Mouse (Mus musculus) olfactory bulb, adult 2 months (tissue): ENCODE results near the gene Kdm8. TPM values are rescaled to one million over a fixed set of nuclear protein-coding genes. Genes with fewer than 3 reads are reported as not detected.

Source experiments
- H3K27ac ChIP-seq: fragments of 200-500 bp; 2 replicates; pipeline ENCODE4 v1.5.1; 2012; ENCODE audit warnings: low read depth, low read length; ENCODE audit not compliant: insufficient read depth
- H3K4me1 ChIP-seq: fragments of 200-500 bp; 2 replicates; pipeline ENCODE4 v1.6.1; 2012; ENCODE audit warnings: low read length; ENCODE audit not compliant: control insufficient read depth, insufficient read depth
- H3K4me3 ChIP-seq: fragments of 200-500 bp; 2 replicates; pipeline ENCODE4 v1.5.1; 2012; ENCODE audit warnings: mild to moderate bottlenecking, low read depth, low read length, moderate library complexity; ENCODE audit not compliant: insufficient read depth
- CTCF ChIP-seq: fragments of 200-500 bp; IDR thresholded peaks from 2 replicates; pipeline ENCODE4 v1.5.1; 2012; ENCODE audit warnings: low read depth, mild to moderate bottlenecking, low read length, moderate library complexity; ENCODE audit not compliant: insufficient read depth
- POLR2A ChIP-seq: fragments of 200-500 bp; IDR thresholded peaks from 2 replicates; pipeline ENCODE4 v1.6.1; 2012; ENCODE audit warnings: mild to moderate bottlenecking, low read depth, low read length, moderate library complexity; ENCODE audit not compliant: insufficient read depth
- WGBS: fragments of 180-500 bp; shearing (Covaris S2); methylation state at CpG from one replicate; pipeline ENCODE4 v1.1.7; 2018; 5-methylcytosine and 5-hydroxymethylcytosine counted together
- polyA plus RNA-seq: library from polyadenylated mRNA; stranded (reverse); fragments of >200 nt; gene quantifications from 2 replicates; pipeline ENCODE4 v1.2.4, GENCODE M21; 2012; ENCODE audit warnings: low replicate concordance; ENCODE audit not compliant: missing spikeins, insufficient read depth, insufficient read length

Gene Kdm8
- polyA plus RNA-seq, 1 experiment: not detected

GRCm38 (mm10) chr7:125444076-125444463, 406 bp upstream of the Kdm8 start:
- TF ChIP-seq CTCF (no peak), POLR2A (no peak)
- Histone ChIP-seq H3K4me1 (peaks cover 10% of the 10 kb centered on the region), H3K27ac (peak overlapping the region; percentile 22; the same call in 1 of the 2 replicates), H3K4me3 (peak overlapping the region; percentile 62)
- 17% methylated on average over 10 of the region's 10 CpGs for WGBS

- WGBS: 90% methylated on average over 1 of the region's 1 CpGs
- TF ChIP-seq CTCF (no peak), POLR2A (no peak)
- H3K4me3 ChIP-seq: no peak overlapping the region
- no peaks in the 10 kb centered on the region for H3K4me1 ChIP-seq
- no peak overlapping the region for H3K27ac ChIP-seq
These were observed 6.2 kb downstream of the Kdm8 start for GRCm38 (mm10) chr7:125450678-125451077.

GRCm38 (mm10) chr7:125451078-125451477, 6.6 kb downstream of the Kdm8 start:
- Histone ChIP-seq H3K4me1 (no peaks in the 10 kb centered on the region), H3K4me3 (no peak overlapping the region), H3K27ac (no peak overlapping the region)
- TF ChIP-seq POLR2A: no peak
- TF ChIP-seq CTCF: no peak
- WGBS: 93% methylated on average over 2 of the region's 2 CpGs

- TF ChIP-seq CTCF: no peak
- TF ChIP-seq POLR2A: no peak
- Histone ChIP-seq H3K4me1 (no peaks in the 10 kb centered on the region), H3K27ac (no peak overlapping the region), H3K4me3 (no peak overlapping the region)
- 88% methylated on average over 4 of the region's 4 CpGs for WGBS
These were observed 9.2 kb downstream of the Kdm8 start for GRCm38 (mm10) chr7:125453671-125454070.

- WGBS: 63% methylated on average over 2 of the region's 2 CpGs
- no peak overlapping the region for H3K4me3 ChIP-seq
- H3K27ac ChIP-seq: no peak overlapping the region
- H3K4me1 ChIP-seq: no peaks in the 10 kb centered on the region
- TF ChIP-seq CTCF (no peak), POLR2A (no peak)
These were observed 17.7 kb downstream of the Kdm8 start for GRCm38 (mm10) chr7:125462200-125462599.

- H3K4me1 ChIP-seq: peaks cover 4% of the 10 kb centered on the region; the same call in 1 of the 2 replicates
These were observed 25.5 kb downstream of the Kdm8 start for GRCm38 (mm10) chr7:125469937-125470336.

GRCm38 (mm10) chr7:125470901-125471300, 26.4 kb downstream of the Kdm8 start:
- Histone ChIP-seq H3K4me1 (peaks cover 13% of the 10 kb centered on the region), H3K4me3 (no peak overlapping the region), H3K27ac (no peak overlapping the region)
- no peak for TF ChIP-seq CTCF
- TF ChIP-seq POLR2A: no peak
- WGBS: 97% methylated on average over 4 of the region's 4 CpGs

More at GRCm38 (mm10) chr7:125469937-125470336, 25.5 kb downstream of the Kdm8 start:
- H3K4me3 ChIP-seq: no peak overlapping the region
- no peak overlapping the region for H3K27ac ChIP-seq
- WGBS: 33% methylated on average over 5 of the region's 5 CpGs
- TF ChIP-seq CTCF (peak; percentile 65), POLR2A (no peak)

- WGBS: 32% methylated on average over 13 of the region's 13 CpGs
- H3K4me3 ChIP-seq: no peak overlapping the region
- TF ChIP-seq CTCF (peak; percentile 67), POLR2A (no peak)
- no peak overlapping the region for H3K27ac ChIP-seq
- peaks cover 17% of the 10 kb centered on the region for H3K4me1 ChIP-seq
These were observed 27.7 kb downstream of the Kdm8 start for GRCm38 (mm10) chr7:125471991-125472741.

- TF ChIP-seq POLR2A (no peak), CTCF (no peak)
- no peak overlapping the region for H3K4me3 ChIP-seq
- WGBS: 81% methylated on average over 4 of the region's 4 CpGs
- H3K27ac ChIP-seq: no peak overlapping the region
- H3K4me1 ChIP-seq: peaks cover 25% of the 10 kb centered on the region
These were observed 30.1 kb downstream of the Kdm8 start for GRCm38 (mm10) chr7:125474535-125474934.
